Mouse (Mus musculus): ENCODE results near the gene Kifc5b.

Kifc5b gene

GRCm38 (mm10) chr17:26884995-26885926 is 31.6 kb upstream of the Kifc5b start:
- Histone ChIP-seq H3K4me1 (replicated peaks; ENCODE audit: low read depth, low read length) (peaks cover 23% of the 10 kb centered on the region), H3K4me3 (replicated peaks; ENCODE audit: low read length) (peak overlapping the region; percentile 57), H3K36me3 (ENCODE audit: insufficient read depth, low read length) (no peaks in the 10 kb centered on the region), H3K9me3 (ENCODE audit: low read length) (peaks cover 3% of the 10 kb centered on the region; the same call in 1 of the 2 replicates), H3K27me3 (ENCODE audit: insufficient read depth, low read length) (peaks cover 55% of the 10 kb centered on the region)
- TF ChIP-seq POU5F1 (IDR thresholded peaks at IDR 0.05; ENCODE audit: borderline replicate concordance, low read length) (no peak), CTCF (conservative IDR thresholded peaks at IDR 0.05; ENCODE audit: low read length) (no peak; the same call in none of the 2 replicates), NANOG (IDR thresholded peaks at IDR 0.05; ENCODE audit: borderline replicate concordance, low read length) (no peak)

- peaks cover 23% of the 10 kb centered on the region for H3K4me1 ChIP-seq (replicated peaks; ENCODE audit: low read depth, low read length)
- H3K36me3 ChIP-seq (ENCODE audit: insufficient read depth, low read length): no peaks in the 10 kb centered on the region
- peaks cover 58% of the 10 kb centered on the region for H3K27me3 ChIP-seq (ENCODE audit: insufficient read depth, low read length)
- H3K4me3 ChIP-seq (replicated peaks; ENCODE audit: low read length): peak overlapping the region; percentile 57
- H3K9me3 ChIP-seq (ENCODE audit: low read length): no peaks in the 10 kb centered on the region
- TF ChIP-seq CTCF (conservative IDR thresholded peaks at IDR 0.05; ENCODE audit: low read length): peak; percentile 91
- TF ChIP-seq POU5F1 (IDR thresholded peaks at IDR 0.05; ENCODE audit: borderline replicate concordance, low read length): no peak
- TF ChIP-seq NANOG (IDR thresholded peaks at IDR 0.05; ENCODE audit: borderline replicate concordance, low read length): no peak
These were observed 30.7 kb upstream of the Kifc5b start for GRCm38 (mm10) chr17:26886047-26886749.

GRCm38 (mm10) chr17:26887926-26888325 is 29.0 kb upstream of the Kifc5b start:
- no peak for TF ChIP-seq NANOG (IDR thresholded peaks at IDR 0.05; ENCODE audit: borderline replicate concordance, low read length)
- no peak for TF ChIP-seq POU5F1 (IDR thresholded peaks at IDR 0.05; ENCODE audit: borderline replicate concordance, low read length)
- TF ChIP-seq CTCF (conservative IDR thresholded peaks at IDR 0.05; ENCODE audit: low read length): no peak
- H3K4me3 ChIP-seq (replicated peaks; ENCODE audit: low read length): no peak overlapping the region
- no peaks in the 10 kb centered on the region for H3K36me3 ChIP-seq (ENCODE audit: insufficient read depth, low read length)
- peaks cover 23% of the 10 kb centered on the region for H3K4me1 ChIP-seq (replicated peaks; ENCODE audit: low read depth, low read length)
- H3K9me3 ChIP-seq (ENCODE audit: low read length): no peaks in the 10 kb centered on the region
- H3K27me3 ChIP-seq (ENCODE audit: insufficient read depth, low read length): peaks cover 62% of the 10 kb centered on the region

- TF ChIP-seq NANOG (IDR thresholded peaks at IDR 0.05; ENCODE audit: borderline replicate concordance, low read length): no peak
- no peak for TF ChIP-seq POU5F1 (IDR thresholded peaks at IDR 0.05; ENCODE audit: borderline replicate concordance, low read length)
- TF ChIP-seq CTCF (conservative IDR thresholded peaks at IDR 0.05; ENCODE audit: low read length): no peak
- Histone ChIP-seq H3K4me3 (replicated peaks; ENCODE audit: low read length) (no peak overlapping the region), H3K36me3 (ENCODE audit: insufficient read depth, low read length) (no peaks in the 10 kb centered on the region), H3K4me1 (replicated peaks; ENCODE audit: low read depth, low read length) (peaks cover 8% of the 10 kb centered on the region), H3K9me3 (ENCODE audit: low read length) (peaks cover 7% of the 10 kb centered on the region; the same call in 1 of the 2 replicates), H3K27me3 (ENCODE audit: insufficient read depth, low read length) (peaks cover 43% of the 10 kb centered on the region)
These were observed 24.1 kb upstream of the Kifc5b start for GRCm38 (mm10) chr17:26892635-26893375.

- TF ChIP-seq POU5F1 (IDR thresholded peaks at IDR 0.05; ENCODE audit: borderline replicate concordance, low read length) (no peak), NANOG (IDR thresholded peaks at IDR 0.05; ENCODE audit: borderline replicate concordance, low read length) (no peak)
- Histone ChIP-seq H3K27me3 (ENCODE audit: insufficient read depth, low read length) (peaks cover 36% of the 10 kb centered on the region), H3K36me3 (ENCODE audit: insufficient read depth, low read length) (no peaks in the 10 kb centered on the region), H3K4me1 (replicated peaks; ENCODE audit: low read depth, low read length) (peaks cover 8% of the 10 kb centered on the region), H3K9me3 (ENCODE audit: low read length) (peaks cover 7% of the 10 kb centered on the region; the same call in 1 of the 2 replicates), H3K4me3 (replicated peaks; ENCODE audit: low read length) (no peak overlapping the region)
These were observed 23.4 kb upstream of the Kifc5b start for GRCm38 (mm10) chr17:26893492-26893891.

- no peak for TF ChIP-seq POU5F1 (IDR thresholded peaks at IDR 0.05; ENCODE audit: borderline replicate concordance, low read length)
- TF ChIP-seq CTCF (conservative IDR thresholded peaks at IDR 0.05; ENCODE audit: low read length): no peak
- no peak for TF ChIP-seq NANOG (IDR thresholded peaks at IDR 0.05; ENCODE audit: borderline replicate concordance, low read length)
- Histone ChIP-seq H3K4me3 (replicated peaks; ENCODE audit: low read length) (no peak overlapping the region), H3K36me3 (ENCODE audit: insufficient read depth, low read length) (no peaks in the 10 kb centered on the region), H3K9me3 (ENCODE audit: low read length) (peaks cover 7% of the 10 kb centered on the region; the same call in 1 of the 2 replicates), H3K27me3 (ENCODE audit: insufficient read depth, low read length) (peaks cover 33% of the 10 kb centered on the region), H3K4me1 (replicated peaks; ENCODE audit: low read depth, low read length) (peaks cover 8% of the 10 kb centered on the region)
These were observed 22.5 kb upstream of the Kifc5b start for GRCm38 (mm10) chr17:26894342-26894741.

GRCm38 (mm10) chr17:26895578-26895977 is 21.3 kb upstream of the Kifc5b start:
- Histone ChIP-seq H3K36me3 (ENCODE audit: insufficient read depth, low read length) (no peaks in the 10 kb centered on the region), H3K4me3 (replicated peaks; ENCODE audit: low read length) (no peak overlapping the region), H3K27me3 (ENCODE audit: insufficient read depth, low read length) (peaks cover 27% of the 10 kb centered on the region), H3K4me1 (replicated peaks; ENCODE audit: low read depth, low read length) (peaks cover 11% of the 10 kb centered on the region), H3K9me3 (ENCODE audit: low read length) (peaks cover 7% of the 10 kb centered on the region; the same call in 1 of the 2 replicates)
- TF ChIP-seq CTCF (conservative IDR thresholded peaks at IDR 0.05; ENCODE audit: low read length) (peak; percentile 92), NANOG (IDR thresholded peaks at IDR 0.05; ENCODE audit: borderline replicate concordance, low read length) (no peak)

GRCm38 (mm10) chr17:26900916-26901315 is 16.0 kb upstream of the Kifc5b start:
- Histone ChIP-seq H3K36me3 (ENCODE audit: insufficient read depth, low read length) (no peaks in the 10 kb centered on the region), H3K4me3 (replicated peaks; ENCODE audit: low read length) (no peak overlapping the region), H3K4me1 (replicated peaks; ENCODE audit: low read depth, low read length) (peaks cover 8% of the 10 kb centered on the region; the same call in 1 of the 2 replicates), H3K27me3 (ENCODE audit: insufficient read depth, low read length) (peaks cover 13% of the 10 kb centered on the region; the same call in 1 of the 2 replicates), H3K9me3 (ENCODE audit: low read length) (peaks cover 13% of the 10 kb centered on the region)
- no peak for TF ChIP-seq NANOG (IDR thresholded peaks at IDR 0.05; ENCODE audit: borderline replicate concordance, low read length)
- TF ChIP-seq CTCF (conservative IDR thresholded peaks at IDR 0.05; ENCODE audit: low read length): no peak
- no peak for TF ChIP-seq POU5F1 (IDR thresholded peaks at IDR 0.05; ENCODE audit: borderline replicate concordance, low read length)
